Mouse (Mus musculus) Patski (cell line): ENCODE measurements at regions not wholly inside any gene's neighbourhood (a gene's known extent, or its start where the extent isn't known, plus 50 kb on each side); places are given as distances from the start of the nearest gene placed in this dataset.

ENCODE experiments used
- ATAC-seq: fragments of 100-300 bp; one replicate; pipeline ENCODE4 v1.8.0; 2021
- CTCF ChIA-PET: fragments of 350-600 bp; sonication (Branson Sonifier 250); formaldehyde crosslinking; loops from one replicate; lab custom pipeline; 2022; ENCODE audit warnings: inconsistent platforms; lab: Charles Lee
- POLR2A ChIA-PET: fragments of 350-600 bp; sonication (Branson Sonifier 250); formaldehyde crosslinking; loops from one replicate; lab custom pipeline; 2022; ENCODE audit warnings: antibody characterized with exemption, inconsistent platforms; lab: Charles Lee
- DNase-seq: peaks from one replicate; pipeline ENCODE4 v3.0.0-alpha.2; 2011; ENCODE audit warnings: low read depth, low spot score
- H3K27me3 ChIP-seq: fragments of 371-371 bp; one replicate; pipeline ENCODE4 v1.5.1; 2021
- CTCF ChIP-seq: fragments of 100-300 bp; IDR thresholded peaks from one replicate; pipeline ENCODE4 v1.5.1; 2021
- in situ Hi-C: fragments of 300-500 bp; cut with MboI; formaldehyde crosslinking; loops from 3 replicates; pipeline ENCODE4 v1.11.1; 2018; ENCODE audit warnings: low pct_unique_long_range_greater_than_20kb, mixed read lengths

- H3K27me3 ChIP-seq = no peaks in the 10 kb centered on the region
- ChIA-PET CTCF (no interaction called here), POLR2A (no interaction called here)
- TF ChIP-seq CTCF = no peak
- in situ Hi-C loops = no loop called here
- ATAC-seq (no peak), DNase-seq (no peak)
Observed at GRCm38 (mm10) chr10:101269371-101269770, 411.9 kb upstream of the Mgat4c start.

- ChIA-PET CTCF (no interaction called here), POLR2A (no interaction called here)
- H3K27me3 ChIP-seq = no peaks in the 10 kb centered on the region
- DNase-seq (no peak), ATAC-seq (no peak)
- no peak for TF ChIP-seq CTCF
- in situ Hi-C loops = no loop called here
Observed at GRCm38 (mm10) chr10:101271459-101272299, 409.6 kb upstream of the Mgat4c start.

- TF ChIP-seq CTCF = no peak
- ATAC-seq = no peak
- in situ Hi-C loops = no loop called here
- H3K27me3 ChIP-seq = no peaks in the 10 kb centered on the region
- DNase-seq = no peak
- POLR2A ChIA-PET = no interaction called here
- CTCF ChIA-PET = no interaction called here
Observed at GRCm38 (mm10) chr10:101288082-101288481, 393.2 kb upstream of the Mgat4c start.

DNA sequence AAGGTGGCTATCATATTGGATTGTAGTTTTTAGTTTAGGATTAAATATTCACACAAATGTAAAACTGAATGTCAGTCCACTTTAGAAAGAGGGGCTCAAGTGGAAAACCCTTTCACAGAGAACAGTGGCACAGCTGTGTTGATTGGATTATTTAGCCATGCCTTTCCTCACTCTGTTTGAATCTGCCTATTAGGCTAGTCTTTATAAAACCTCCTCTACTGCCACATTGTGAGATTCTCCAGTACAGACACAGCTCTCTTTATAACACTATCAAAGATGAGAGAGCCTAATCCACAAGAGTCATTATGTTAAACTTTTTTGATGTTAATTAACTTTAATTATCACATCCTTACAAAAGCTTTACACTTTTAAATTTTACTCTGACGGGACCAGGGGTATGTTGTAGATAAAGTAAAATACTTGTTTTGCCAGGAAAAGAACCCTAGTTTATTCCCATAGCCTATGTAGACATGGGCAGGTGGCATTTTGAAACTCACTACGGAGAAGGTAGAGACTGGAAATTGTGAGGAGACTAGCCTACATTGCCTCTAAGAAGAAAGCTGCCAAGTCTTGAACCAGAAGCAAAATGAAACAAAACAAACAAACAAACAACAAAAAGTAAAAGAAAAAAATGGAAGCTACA lies 379.0 kb upstream of the Mgat4c start:
- no peak for ATAC-seq
- no peak for TF ChIP-seq CTCF
- DNase-seq = no peak
- in situ Hi-C loops = no loop called here
- CTCF ChIA-PET = no interaction called here
- POLR2A ChIA-PET = interaction anchor here (0.5 kb wide), 1 partner anchor 34 kb away, joined by 3 read pairs; no protein-coding TSS in a partner anchor
- H3K27me3 ChIP-seq = no peaks in the 10 kb centered on the region

GRCm38 (mm10) chr10:101304075-101304474 lies 377.2 kb upstream of the Mgat4c start:
- POLR2A ChIA-PET = no interaction called here
- CTCF ChIA-PET = no interaction called here
- no peak for TF ChIP-seq CTCF
- in situ Hi-C loops = no loop called here
- no peak for DNase-seq
- H3K27me3 ChIP-seq = no peaks in the 10 kb centered on the region
- ATAC-seq = no peak

DNA sequence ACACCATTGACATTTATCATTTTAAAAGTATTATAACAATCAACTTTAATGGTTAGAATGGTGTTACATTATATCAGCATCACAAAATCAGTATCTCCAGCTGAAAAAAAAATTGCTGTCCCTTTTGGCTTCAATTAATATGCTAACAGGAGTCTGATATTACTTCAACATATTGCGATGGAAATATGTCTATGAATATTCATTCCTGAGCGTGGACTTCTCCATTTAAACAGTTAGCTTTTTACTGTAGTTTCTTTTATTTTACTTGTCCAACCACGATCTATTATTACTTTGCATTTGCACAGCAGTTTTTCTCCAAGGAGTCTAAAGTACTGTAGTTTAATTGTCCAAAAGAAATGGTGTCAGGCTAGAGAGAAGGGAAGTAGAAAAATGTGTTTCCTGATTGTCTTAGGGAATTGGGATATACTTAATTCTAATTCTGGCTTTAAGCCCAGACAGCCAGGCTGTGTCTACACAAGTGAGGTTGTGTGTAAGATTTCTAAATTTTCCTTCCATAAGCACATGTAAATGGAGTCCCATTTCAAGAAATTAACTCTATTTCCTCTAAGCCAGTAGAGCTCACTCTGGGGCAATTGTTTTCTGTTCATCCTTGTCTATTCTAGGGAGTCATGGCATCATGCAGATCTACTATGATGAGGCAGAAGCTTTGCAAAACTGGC lies 364.5 kb upstream of the Mgat4c start:
- no peak for ATAC-seq
- ChIA-PET CTCF (no interaction called here), POLR2A (no interaction called here)
- in situ Hi-C loops = no loop called here
- H3K27me3 ChIP-seq = no peaks in the 10 kb centered on the region
- no peak for TF ChIP-seq CTCF
- no peak for DNase-seq

GRCm38 (mm10) chr10:101321080-101321717 lies 360.1 kb upstream of the Mgat4c start:
- CTCF ChIA-PET = no interaction called here
- in situ Hi-C loops = loop anchor here (5.0 kb wide), 1 partner anchor 41 kb away; no protein-coding TSS in a partner anchor
- POLR2A ChIA-PET = interaction anchor here (0.7 kb wide), 1 partner anchor 714 kb away, joined by 6 read pairs; no protein-coding TSS in a partner anchor
- H3K27me3 ChIP-seq = no peaks in the 10 kb centered on the region
- no peak for TF ChIP-seq CTCF
- DNase-seq = no peak
- ATAC-seq = no peak

DNA sequence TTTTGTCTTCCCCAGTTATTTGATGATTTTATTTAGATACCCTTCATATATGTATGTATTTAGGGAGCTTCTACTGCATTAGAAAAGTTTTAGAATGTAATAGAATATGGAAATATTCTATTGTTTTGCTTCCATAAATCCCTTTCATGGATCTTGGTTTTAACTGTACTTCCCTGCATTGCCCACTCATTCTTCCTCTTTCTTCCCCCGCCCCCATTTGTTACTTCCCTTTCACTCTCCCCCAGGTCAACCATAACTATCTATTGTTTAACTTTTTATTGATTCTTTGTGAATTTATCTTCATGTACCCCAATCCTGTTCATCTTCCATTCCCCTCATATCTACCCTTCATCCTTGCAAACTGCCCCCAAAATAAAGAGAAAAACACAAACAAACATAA lies 356.8 kb upstream of the Mgat4c start:
- H3K27me3 ChIP-seq = no peaks in the 10 kb centered on the region
- ATAC-seq (no peak), DNase-seq (no peak)
- ChIA-PET CTCF (no interaction called here), POLR2A (no interaction called here)
- in situ Hi-C loops = loop anchor here (5.0 kb wide), 1 partner anchor 38 kb away; no protein-coding TSS in a partner anchor
- no peak for TF ChIP-seq CTCF

- in situ Hi-C loops = no loop called here
- POLR2A ChIA-PET = no interaction called here
Observed at GRCm38 (mm10) chr10:101328545-101328944, 352.7 kb upstream of the Mgat4c start.

DNA sequence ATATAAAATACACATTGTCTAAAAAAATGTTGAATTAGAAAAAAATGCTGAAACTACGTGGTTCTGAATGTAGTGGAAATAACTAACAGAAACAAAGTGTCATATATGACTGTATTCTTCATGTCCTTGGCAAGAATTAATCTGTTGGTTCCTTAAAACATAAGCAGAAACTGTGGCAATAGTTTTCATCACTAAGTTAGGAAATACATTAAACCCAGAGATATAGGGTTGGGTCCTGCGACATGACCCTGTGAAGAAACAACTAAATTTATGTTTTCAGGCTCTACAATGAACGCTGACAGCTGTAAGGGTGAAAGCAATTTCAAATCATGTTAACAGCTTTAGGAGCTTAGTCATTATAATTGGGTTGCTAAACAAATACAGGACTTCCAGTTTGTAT lies 351.2 kb upstream of the Mgat4c start:
- no peak for TF ChIP-seq CTCF
- POLR2A ChIA-PET = no interaction called here
- H3K27me3 ChIP-seq = no peaks in the 10 kb centered on the region
- no peak for DNase-seq
- in situ Hi-C loops = no loop called here
- CTCF ChIA-PET = no interaction called here
- ATAC-seq = no peak

More at GRCm38 (mm10) chr10:101328545-101328944, 352.7 kb upstream of the Mgat4c start:
- DNase-seq = no peak
- CTCF ChIA-PET = no interaction called here
- no peak for ATAC-seq
- no peak for TF ChIP-seq CTCF
- no peaks in the 10 kb centered on the region for H3K27me3 ChIP-seq
